Mouse (Mus musculus) 3134 (cell line): ENCODE measurements around the gene Map4k2.

Experiments used
- DNase-seq: peaks from one replicate; pipeline ENCODE4 v3.0.0-alpha.2; 2011; ENCODE audit warnings: low spot score; ENCODE audit not compliant: insufficient read length; ENCODE audit errors: extremely low read depth

The Map4k2 gene

GRCm38 (mm10) chr19:6314513-6314912 is 26.4 kb upstream of the Map4k2 start:
- no peak for DNase-seq

GRCm38 (mm10) chr19:6315573-6315972 is 25.4 kb upstream of the Map4k2 start:
- no peak for DNase-seq

GRCm38 (mm10) chr19:6318145-6318544 is 22.8 kb upstream of the Map4k2 start:
- no peak for DNase-seq

- no peak for DNase-seq
Measured at GRCm38 (mm10) chr19:6321358-6321757, 19.6 kb upstream of the Map4k2 start.

- peak; percentile 76 for DNase-seq
Measured at GRCm38 (mm10) chr19:6321786-6322621, 18.9 kb upstream of the Map4k2 start.

- no peak for DNase-seq
Measured at GRCm38 (mm10) chr19:6324751-6325150, 16.2 kb upstream of the Map4k2 start.

- DNase-seq: no peak
Measured at GRCm38 (mm10) chr19:6331178-6331577, 9.8 kb upstream of the Map4k2 start.

GRCm38 (mm10) chr19:6331719-6332516 is 9.0 kb upstream of the Map4k2 start:
- peak; percentile 53 for DNase-seq

GRCm38 (mm10) chr19:6333761-6334595 is 7.0 kb upstream of the Map4k2 start:
- no peak for DNase-seq

- peak; percentile 87 for DNase-seq
Measured at GRCm38 (mm10) chr19:6334673-6335457, 6.1 kb upstream of the Map4k2 start, which contains the start of gene Men1. Gene Men1, plus strand, starts transcription at chr19:6334979.

- peak; percentile 44 for DNase-seq
Measured at GRCm38 (mm10) chr19:6335458-6335827, 5.5 kb upstream of the Map4k2 start.

GRCm38 (mm10) chr19:6336920-6337319 is 4.0 kb upstream of the Map4k2 start:
- no peak for DNase-seq

- DNase-seq: no peak
Measured at GRCm38 (mm10) chr19:6338171-6338570, 2.8 kb upstream of the Map4k2 start.

- DNase-seq: no peak
Measured at GRCm38 (mm10) chr19:6338716-6339115, 2.2 kb upstream of the Map4k2 start.

GRCm38 (mm10) chr19:6339191-6339590 is 1.7 kb upstream of the Map4k2 start:
- no peak for DNase-seq

GRCm38 (mm10) chr19:6339890-6340504 is 938 bp upstream of the Map4k2 start:
- no peak for DNase-seq

GRCm38 (mm10) chr19:6341453-6342077 is 630 bp downstream of the Map4k2 start:
- DNase-seq: no peak

- DNase-seq: no peak
Measured at GRCm38 (mm10) chr19:6342276-6342933, 1.5 kb downstream of the Map4k2 start.
